Mouse (Mus musculus): ENCODE measurements around the gene Dner.

DNA sequence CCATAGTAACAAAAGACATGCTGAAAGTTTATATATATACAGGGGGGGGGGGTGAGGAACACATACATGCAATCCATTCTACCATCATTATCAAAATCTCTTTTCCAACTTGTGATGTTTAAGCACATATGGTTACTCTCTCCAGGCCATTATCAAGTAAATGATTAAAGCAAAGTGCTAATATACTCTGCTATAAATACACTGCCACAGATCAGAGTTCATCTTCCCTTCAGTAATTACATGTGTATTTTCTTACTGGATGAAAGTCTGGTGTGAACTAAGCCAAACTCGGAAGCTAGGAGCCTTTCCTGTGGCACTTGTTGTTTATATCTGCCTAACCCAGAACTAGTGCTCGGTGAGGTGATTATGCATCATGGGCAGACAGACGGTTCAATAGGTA is 328.3 kb downstream of the Dner start:
- TF ChIP-seq CTCF (IDR thresholded peaks at IDR 0.05; ENCODE audit: extremely low read depth, insufficient read length, insufficient replicate concordance, low read depth, low read length) (no peak), POLR2A (IDR thresholded peaks at IDR 0.05; ENCODE audit: low read depth, low read length) (no peak)
